ENCODE assay signal across 8 mouse cellular contexts in the genomic region with DNA sequence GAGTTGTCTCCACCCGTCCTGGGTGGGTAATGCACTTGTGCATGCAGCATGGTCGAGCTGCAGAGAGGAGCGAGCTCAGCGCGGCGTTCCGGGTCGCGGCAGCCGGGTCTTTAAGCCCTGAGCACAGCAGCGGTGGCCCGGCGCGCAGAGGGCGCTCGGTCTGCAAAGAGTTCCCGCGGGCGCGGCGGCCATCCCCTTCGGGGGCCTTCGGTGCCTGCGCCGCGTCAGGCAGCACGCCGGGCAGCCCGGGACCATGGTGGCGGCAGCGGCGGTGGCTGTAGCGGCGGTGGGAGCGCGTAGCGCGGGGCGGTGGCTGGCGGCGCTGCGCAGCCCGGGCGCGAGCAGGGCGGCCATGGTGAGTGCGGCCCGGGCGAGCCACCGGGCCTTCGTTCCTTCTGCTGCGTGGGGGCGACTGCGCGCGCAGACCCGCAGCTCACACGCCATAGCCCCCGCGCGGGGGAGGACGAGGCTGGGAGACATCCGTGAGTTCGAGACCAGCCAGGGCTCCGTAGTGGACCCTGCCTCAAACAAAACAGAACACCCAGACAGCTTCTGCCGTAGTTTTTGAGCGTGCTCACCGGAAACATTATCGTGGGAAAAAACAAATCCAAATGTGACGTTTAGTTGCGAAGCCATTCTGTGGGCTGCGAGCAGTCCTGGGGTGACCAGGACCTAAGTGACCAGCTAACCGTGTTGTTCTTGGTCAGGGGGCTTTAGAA. TPM values are rescaled to one million over a fixed set of nuclear protein-coding genes. Genes with fewer than 3 reads are reported as not detected.
DNase-seq lines count a peak whose midpoint lies in the region; ATAC-seq and TF ChIP-seq lines count a peak whose summit lies in the region.

A gene (plus strand): TSS at position 249 of the 719 bp plus-strand sequence.

- DNase-seq in Patski (ENCODE audit: low read depth, low spot score) = no peak
- peak; percentile 82 to 87 for DNase-seq in cerebellum, postnatal 14 days
- DNase-seq in frontal cortex, postnatal 14 days (ENCODE audit: low spot score in 2 of 2) = peak; percentile 65 to 70
- peak; percentile 81 to 88 for DNase-seq in layer of hippocampus, postnatal 10 days (ENCODE audit: low spot score in 2 of 2)
- peak; percentile 92 for DNase-seq in lung, postnatal 0 days (ENCODE audit: low spot score)
- DNase-seq in ovary, postnatal 10 days (ENCODE audit: low spot score) = peak; percentile 68
- DNase-seq in thymus, postnatal 10 days (ENCODE audit: low spot score in 2 of 2) = peak; percentile 79 to 87

- CTCF ChIA-PET in Patski (lab: Charles Lee) = interaction anchor here (1.1 to 2.7 kb wide), 12 partner anchors 9 to 224 kb away, joined by 3 to 13 read pairs (median 4); a partner anchor contains a TSS

- POLR2A ChIA-PET in Patski (lab: Charles Lee) = interaction anchor here (0.6 to 3.7 kb wide), 4 partner anchors 20 to 459 kb away, joined by 3 to 20 read pairs (median 5); a partner anchor contains a TSS

- H3K4me3 ChIP-seq in hindbrain, embryonic 12.5 days = peak within 1 kb of the TSS; percentile 59
- peak within 1 kb of the TSS; percentile 61 for H3K4me3 ChIP-seq in lung, postnatal 0 days (ENCODE audit: low read depth, low read length)

- peak; percentile 71 for ATAC-seq in Patski
- ATAC-seq in hindbrain, embryonic 12.5 days (ENCODE audit: low FRiP score) = peak; percentile 87
- peak; percentile 97 for ATAC-seq in lung, postnatal 0 days

- no peaks in the 10 kb centered on the region for H3K9me3 ChIP-seq in hindbrain, embryonic 12.5 days (replicated peaks)
- H3K9me3 ChIP-seq in lung, postnatal 0 days (ENCODE audit: low read length) = no peaks in the 10 kb centered on the region

- no peak for TF ChIP-seq EP300 in lung, postnatal 0 days (IDR thresholded peaks at IDR 0.05)

- TF ChIP-seq CTCF in Patski (IDR thresholded peaks at IDR 0.05) = no peak
- TF ChIP-seq CTCF in lung, postnatal 0 days (IDR thresholded peaks at IDR 0.05) = peak; percentile 29

- H3K4me2 ChIP-seq in hindbrain, embryonic 12.5 days (replicated peaks) = peak within 1 kb of the TSS; percentile 63
- H3K4me2 ChIP-seq in lung, postnatal 0 days (replicated peaks; ENCODE audit: low read depth, low read length) = peak within 1 kb of the TSS; percentile 79

- WGBS in hindbrain, embryonic 12.5 days = under 1% methylated on average over 54 of the region's 73 CpGs
- under 1% methylated on average over 50 of the region's 73 CpGs for WGBS in lung, postnatal 0 days

- H3K9ac ChIP-seq in hindbrain, embryonic 12.5 days = peak within 1 kb of the TSS; percentile 75
- H3K9ac ChIP-seq in lung, postnatal 0 days (replicated peaks; ENCODE audit: low read depth) = peak within 1 kb of the TSS; percentile 64

- no peaks in the 10 kb centered on the region for H3K4me1 ChIP-seq in hindbrain, embryonic 12.5 days
- no peaks in the 10 kb centered on the region for H3K4me1 ChIP-seq in lung, postnatal 0 days (ENCODE audit: insufficient read depth, low read depth, low read length)

- no peaks in the 10 kb centered on the region for H3K27me3 ChIP-seq in Patski
- no peaks in the 10 kb centered on the region for H3K27me3 ChIP-seq in hindbrain, embryonic 12.5 days
- no peaks in the 10 kb centered on the region for H3K27me3 ChIP-seq in lung, postnatal 0 days (replicated peaks; ENCODE audit: insufficient read depth, low read length)

- H3K27ac ChIP-seq in hindbrain, embryonic 12.5 days = peak within 1 kb of the TSS; percentile 96
- peak within 1 kb of the TSS; percentile 95 for H3K27ac ChIP-seq in lung, postnatal 0 days (ENCODE audit: low read length)

- in situ Hi-C loops in Patski (cut with MboI; ENCODE audit: low pct_unique_long_range_greater_than_20kb) = loop anchor here (5.0 kb wide), 1 partner anchor 55 kb away; no protein-coding TSS in a partner anchor

- H3K36me3 ChIP-seq in hindbrain, embryonic 12.5 days = peaks cover 14% of the 10 kb centered on the region
- 0 out of 2 replicates have a peak, but pooled peaks cover 3% of the 10 kb centered on the region for H3K36me3 ChIP-seq in lung, postnatal 0 days (ENCODE audit: insufficient read depth, low read length)

RNA-seq across cellular contexts. Expression of the gene that starts here (rescaled TPM):
- 40.2 TPM for polyA plus RNA-seq in Patski (2021)
- polyA plus RNA-seq in hindbrain, embryonic 12.5 days (2016; fragmentation: Nextera tagmentation; extraction: Ambion mirVana) = 32.1 and 34.1 TPM in 2 replicates
- total RNA-seq in layer of hippocampus, postnatal 10 days (2021) = 10 to 100 TPM; 28.3 to 36.1 TPM
- 48.3 and 58.2 TPM in 2 replicates for polyA plus RNA-seq in lung, postnatal 0 days (2015; fragmentation: Nextera tagmentation; extraction: Ambion mirVana)
